Mouse (Mus musculus) kidney, adult 2 months (tissue): ENCODE measurements at regions not wholly inside any gene's neighbourhood (a gene's known extent, or its start where the extent isn't known, plus 50 kb on each side); places are given as distances from the start of the nearest gene placed in this dataset.
"Not testable (repeated sequence)": the region's sequence is repeated elsewhere in the genome, so short reads cannot be mapped to it uniquely, and the experiment has no call there.

Experiments
- DNase-seq: peaks from one replicate; pipeline ENCODE4 v3.0.0; 2021
- H3K27ac ChIP-seq: fragments of 200-500 bp; 2 replicates; pipeline ENCODE4 v1.5.1; 2012; ENCODE audit warnings: low read depth, low read length, control low read depth, inconsistent platforms; ENCODE audit not compliant: insufficient read depth
- H3K27me3 ChIP-seq: fragments of 200-500 bp; replicated peaks from 2 replicates; pipeline ENCODE4 v1.6.1; 2012; ENCODE audit warnings: mild to moderate bottlenecking, moderate library complexity, low read length, inconsistent platforms; ENCODE audit not compliant: control insufficient read depth, insufficient read depth
- H3K36me3 ChIP-seq: fragments of 200-500 bp; 2 replicates; pipeline ENCODE4 v1.6.1; 2012; ENCODE audit warnings: mild to moderate bottlenecking, moderate library complexity, low read length, inconsistent platforms; ENCODE audit not compliant: control insufficient read depth, insufficient read depth
- H3K4me1 ChIP-seq: fragments of 200-500 bp; 2 replicates; pipeline ENCODE4 v1.6.1; 2011; ENCODE audit warnings: low read length; ENCODE audit not compliant: control insufficient read depth, insufficient read depth
- H3K4me3 ChIP-seq: fragments of 200-500 bp; 2 replicates; pipeline ENCODE4 v1.5.1; 2011; ENCODE audit warnings: mild to moderate bottlenecking, low read depth, low read length, control low read depth; ENCODE audit not compliant: insufficient read depth
- CTCF ChIP-seq: fragments of 200-500 bp; conservative IDR thresholded peaks from 2 replicates; pipeline ENCODE4 v1.5.1; 2011; ENCODE audit warnings: low read depth, mild to moderate bottlenecking, control low read depth, low read length, moderate library complexity, mixed read lengths; ENCODE audit not compliant: insufficient read depth, insufficient read length
- POLR2A ChIP-seq: fragments of 200-500 bp; IDR thresholded peaks from one replicate; pipeline ENCODE4 v1.6.1; 2011; ENCODE audit warnings: low read depth, low read length, control low read depth
- WGBS: fragments of 180-500 bp; shearing (Covaris S2); methylation state at CpG from one replicate; pipeline ENCODE4 v1.1.7; 2018; 5-methylcytosine and 5-hydroxymethylcytosine counted together

GRCm38 (mm10) chr12:32434506-32435002 is 56.0 kb downstream of the Ccdc71l start:
- TF ChIP-seq CTCF (no peak), POLR2A (no peak)
- no peak overlapping the region for H3K27ac ChIP-seq
- no peaks in the 10 kb centered on the region for H3K27me3 ChIP-seq

GRCm38 (mm10) chr12:32435126-32435525 is 56.6 kb downstream of the Ccdc71l start:
- 40% methylated on average over 1 of the region's 1 CpGs for WGBS
- no peak overlapping the region for H3K27ac ChIP-seq
- no peaks in the 10 kb centered on the region for H3K36me3 ChIP-seq
- TF ChIP-seq POLR2A (no peak), CTCF (no peak)
- peak; percentile 50 for DNase-seq
- no peaks in the 10 kb centered on the region for H3K4me1 ChIP-seq
- H3K27me3 ChIP-seq, result no peaks in the 10 kb centered on the region
- no peak overlapping the region for H3K4me3 ChIP-seq

More at GRCm38 (mm10) chr12:32434506-32435002, 56.0 kb downstream of the Ccdc71l start:
- Histone ChIP-seq H3K4me3 (no peak overlapping the region), H3K4me1 (no peaks in the 10 kb centered on the region), H3K36me3 (no peaks in the 10 kb centered on the region)
- DNase-seq, result no peak

GRCm38 (mm10) chr12:32438209-32438608 is 59.7 kb downstream of the Ccdc71l start:
- no peak for TF ChIP-seq CTCF
- TF ChIP-seq POLR2A, result no peak
- WGBS, result 87% methylated on average over 1 of the region's 1 CpGs
- H3K4me1 ChIP-seq, result no peaks in the 10 kb centered on the region
- H3K36me3 ChIP-seq, result no peaks in the 10 kb centered on the region
- no peak for DNase-seq
- no peak overlapping the region for H3K4me3 ChIP-seq
- no peak overlapping the region for H3K27ac ChIP-seq
- no peaks in the 10 kb centered on the region for H3K27me3 ChIP-seq

GRCm38 (mm10) chr12:32444770-32445169 is 66.3 kb downstream of the Ccdc71l start:
- peak; percentile 65 for DNase-seq
- TF ChIP-seq POLR2A (no peak), CTCF (no peak)
- Histone ChIP-seq H3K36me3 (no peaks in the 10 kb centered on the region), H3K4me1 (no peaks in the 10 kb centered on the region; the same call in 1 of the 2 replicates), H3K4me3 (no peak overlapping the region), H3K27me3 (no peaks in the 10 kb centered on the region), H3K27ac (no peak overlapping the region)
- 67% methylated on average over 4 of the region's 4 CpGs for WGBS

- Histone ChIP-seq H3K4me3 (no peak overlapping the region), H3K27ac (no peak overlapping the region), H3K27me3 (no peaks in the 10 kb centered on the region), H3K4me1 (no peaks in the 10 kb centered on the region; the same call in 1 of the 2 replicates), H3K36me3 (no peaks in the 10 kb centered on the region)
- no peak for TF ChIP-seq CTCF
- TF ChIP-seq POLR2A, result no peak
- no peak for DNase-seq
Observed at GRCm38 (mm10) chr12:32445874-32446273, 67.4 kb downstream of the Ccdc71l start.

- TF ChIP-seq CTCF (no peak), POLR2A (no peak)
- H3K27ac ChIP-seq, result no peak overlapping the region
- no peaks in the 10 kb centered on the region for H3K27me3 ChIP-seq
- no peaks in the 10 kb centered on the region for H3K36me3 ChIP-seq
- peaks cover 2% of the 10 kb centered on the region; the same call in 1 of the 2 replicates for H3K4me1 ChIP-seq
- no peak for DNase-seq
- no peak overlapping the region for H3K4me3 ChIP-seq
Observed at GRCm38 (mm10) chr12:32449373-32449772, 70.9 kb downstream of the Ccdc71l start.

GRCm38 (mm10) chr12:32451226-32451625 is 72.7 kb downstream of the Ccdc71l start:
- Histone ChIP-seq H3K4me3 (no peak overlapping the region), H3K36me3 (no peaks in the 10 kb centered on the region), H3K27ac (no peak overlapping the region), H3K27me3 (no peaks in the 10 kb centered on the region), H3K4me1 (peaks cover 2% of the 10 kb centered on the region; the same call in 1 of the 2 replicates)
- TF ChIP-seq POLR2A (no peak), CTCF (no peak)
- DNase-seq, result no peak
- WGBS, result 48% methylated on average over 1 of the region's 1 CpGs

GRCm38 (mm10) chr12:32454794-32455193 is 76.3 kb downstream of the Ccdc71l start:
- Histone ChIP-seq H3K27ac (no peak overlapping the region), H3K36me3 (no peaks in the 10 kb centered on the region), H3K4me3 (no peak overlapping the region), H3K4me1 (peaks cover 2% of the 10 kb centered on the region; the same call in 1 of the 2 replicates), H3K27me3 (no peaks in the 10 kb centered on the region)
- DNase-seq, result peak; percentile 77
- no peak for TF ChIP-seq CTCF
- no peak for TF ChIP-seq POLR2A

GRCm38 (mm10) chr12:32455231-32455630 is 76.7 kb downstream of the Ccdc71l start:
- WGBS, result 92% methylated on average over 3 of the region's 3 CpGs
- H3K27me3 ChIP-seq, DNase-seq: not testable (repeated sequence)

More at GRCm38 (mm10) chr12:32455231-32455630, 76.7 kb downstream of the Ccdc71l start:
- H3K4me3 ChIP-seq, H3K36me3 ChIP-seq, H3K27ac ChIP-seq, H3K4me1 ChIP-seq: not testable (repeated sequence)
